Mouse (Mus musculus): ENCODE results near the gene Tsen2.
A peak's percentile ranks its signal among the peaks of the same experiment; 100 is the strongest.

The Tsen2 gene

GRCm38 (mm10) chr6:115544442-115544970, at the start of gene Tsen2:
Gene Tsen2 (plus strand): TSS chr6:115544664.
- DNase-seq, result peak; percentile 96

GRCm38 (mm10) chr6:115499540-115499939, 44.9 kb upstream of the Tsen2 start:
- peak; percentile 47 for DNase-seq

DNA sequence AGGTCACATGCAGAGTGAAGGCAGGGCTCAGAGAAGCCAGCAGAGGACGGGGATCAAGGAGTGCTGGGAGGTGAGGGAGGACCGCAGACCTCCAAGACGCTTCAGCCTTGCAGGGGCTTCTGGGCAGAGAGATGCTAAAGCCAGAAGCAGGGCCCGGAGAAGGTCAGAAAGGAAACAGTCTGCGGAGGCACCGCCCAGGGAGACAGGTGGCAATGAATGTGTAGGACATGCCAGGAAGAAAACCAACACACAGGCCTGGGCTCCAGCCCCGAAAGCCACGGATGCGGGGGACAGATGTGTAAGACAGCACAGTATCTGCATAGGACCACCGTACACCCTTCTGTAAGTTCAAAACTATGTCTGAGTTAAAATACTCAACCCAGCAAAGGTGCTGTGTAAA, 44.2 kb upstream of the Tsen2 start:
- no peak for DNase-seq

DNA sequence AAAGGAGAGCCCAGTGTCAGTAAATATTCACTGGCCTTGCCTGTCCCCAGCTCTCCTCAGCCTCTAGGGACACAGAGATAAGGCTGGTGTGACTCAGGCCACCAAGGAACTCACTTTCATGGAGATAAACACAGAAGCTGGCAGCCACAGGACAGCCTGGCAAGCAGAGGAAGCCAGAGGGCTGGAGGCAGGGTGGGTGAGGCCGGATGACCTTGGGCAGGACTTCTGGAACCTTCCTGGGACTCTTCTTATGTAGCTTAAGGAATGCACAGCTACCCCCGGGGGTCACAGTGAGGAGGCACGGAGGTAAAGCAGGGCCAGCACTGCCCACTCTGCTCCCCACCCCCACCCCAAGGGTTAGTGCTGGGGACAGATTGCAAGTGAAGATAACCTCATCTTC, 43.3 kb upstream of the Tsen2 start:
- DNase-seq, result no peak

DNA sequence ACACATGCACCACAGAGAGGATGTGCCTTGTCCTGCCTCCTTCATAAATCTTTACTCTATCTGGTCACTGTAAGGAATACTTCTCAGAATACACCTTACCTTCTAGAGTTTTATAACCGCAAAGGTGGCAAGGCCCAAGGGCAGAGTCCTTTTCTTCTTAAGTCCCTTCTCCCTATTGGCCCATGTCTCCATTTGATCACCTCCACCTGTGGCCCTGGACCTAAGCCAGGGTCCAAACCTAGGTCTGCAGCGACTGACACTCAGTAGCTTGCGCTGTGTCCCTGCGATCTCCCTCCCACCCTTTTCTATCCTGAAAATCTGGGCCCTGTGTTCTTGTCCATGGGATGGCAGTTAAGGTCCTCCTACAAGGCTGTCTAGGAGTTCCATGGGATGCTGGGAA, 41.4 kb upstream of the Tsen2 start:
- DNase-seq, result no peak

GRCm38 (mm10) chr6:115503549-115504159, 40.8 kb upstream of the Tsen2 start:
- DNase-seq, result no peak

GRCm38 (mm10) chr6:115504160-115504558, 40.3 kb upstream of the Tsen2 start:
- no peak for DNase-seq

DNA sequence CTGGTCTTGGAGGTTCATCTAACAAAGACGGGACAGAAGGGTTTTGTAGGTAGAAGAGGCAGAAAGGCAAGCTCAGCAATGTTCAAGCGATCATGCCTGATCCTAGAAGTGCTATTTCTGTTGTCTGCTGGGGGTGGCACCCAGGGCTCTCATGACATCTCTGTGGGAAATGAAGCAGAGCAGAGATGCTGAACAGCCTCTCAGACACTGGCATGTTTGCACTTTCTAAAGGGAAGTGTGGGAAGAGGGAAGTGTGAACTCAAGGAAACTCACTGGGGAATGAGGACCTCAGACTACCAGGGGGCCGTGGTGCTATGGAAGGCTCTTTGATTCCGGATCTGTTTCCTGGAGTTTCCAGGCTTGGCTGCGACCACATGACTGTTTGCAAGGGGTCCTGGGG, 39.5 kb upstream of the Tsen2 start:
- no peak for DNase-seq

- DNase-seq, result no peak
Observed at GRCm38 (mm10) chr6:115506425-115506824, 38.0 kb upstream of the Tsen2 start.

DNA sequence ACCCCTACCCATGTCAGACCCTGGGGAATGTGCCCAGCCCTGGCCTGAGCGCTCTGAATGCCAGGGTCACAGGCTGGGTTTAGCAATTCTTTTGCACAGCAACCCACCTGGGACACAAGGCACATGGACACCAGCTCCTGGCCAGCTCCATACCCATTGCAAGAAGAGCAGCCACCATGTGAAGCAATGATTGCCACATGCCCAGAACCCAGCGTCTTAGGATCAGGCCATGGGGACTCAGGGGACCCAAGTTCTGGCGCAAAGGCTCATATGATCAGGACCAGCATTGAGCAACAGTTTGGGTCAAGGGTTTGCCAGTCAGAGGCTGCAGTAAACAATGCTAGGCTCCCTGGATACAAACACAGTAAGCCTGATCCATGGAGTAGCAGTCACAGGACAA, 33.0 kb upstream of the Tsen2 start:
- no peak for DNase-seq

DNA sequence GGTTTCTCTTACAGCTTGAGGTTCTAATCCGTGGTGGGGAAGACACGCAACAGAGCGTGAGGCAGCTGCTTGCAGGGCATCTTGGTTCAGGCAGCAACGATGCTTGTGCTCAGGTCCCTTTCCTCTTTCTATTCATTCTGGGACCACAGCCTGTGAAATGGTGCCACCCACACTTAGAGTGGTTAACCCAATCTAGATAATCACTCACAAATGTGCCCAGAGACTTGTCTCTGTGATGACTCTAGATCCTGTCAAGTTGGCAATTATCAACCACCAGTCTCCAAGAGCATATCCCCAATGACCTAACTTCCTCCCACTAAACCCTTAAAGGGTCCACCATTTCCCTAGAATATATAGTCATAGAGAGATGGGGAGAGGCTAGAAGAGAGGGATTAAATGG, 31.3 kb upstream of the Tsen2 start:
- DNase-seq, result no peak

- no peak for DNase-seq
Observed at GRCm38 (mm10) chr6:115517904-115518303, 26.6 kb upstream of the Tsen2 start.

GRCm38 (mm10) chr6:115518352-115518751, 26.1 kb upstream of the Tsen2 start:
- no peak for DNase-seq

GRCm38 (mm10) chr6:115519275-115519699, 25.2 kb upstream of the Tsen2 start:
- DNase-seq, result no peak

DNA sequence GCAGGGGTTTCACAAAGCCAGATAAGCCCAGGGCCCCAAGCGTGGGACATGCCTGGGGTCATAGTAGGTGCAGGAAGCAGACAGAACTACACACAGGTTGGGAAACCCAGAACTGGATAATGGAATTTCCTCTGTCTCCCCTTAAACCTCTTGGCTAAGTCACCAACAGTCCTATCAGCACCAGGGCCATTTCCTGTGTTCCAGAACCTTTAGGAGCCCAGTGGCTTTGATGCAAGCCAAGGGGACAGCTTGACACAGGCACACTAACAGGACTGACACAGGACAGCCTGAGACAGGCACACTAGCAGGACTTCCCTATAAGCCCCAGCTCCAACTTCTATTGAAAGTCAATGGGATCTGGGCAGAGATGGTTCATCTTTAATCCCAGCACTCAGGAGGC, 22.5 kb upstream of the Tsen2 start:
- no peak for DNase-seq

DNA sequence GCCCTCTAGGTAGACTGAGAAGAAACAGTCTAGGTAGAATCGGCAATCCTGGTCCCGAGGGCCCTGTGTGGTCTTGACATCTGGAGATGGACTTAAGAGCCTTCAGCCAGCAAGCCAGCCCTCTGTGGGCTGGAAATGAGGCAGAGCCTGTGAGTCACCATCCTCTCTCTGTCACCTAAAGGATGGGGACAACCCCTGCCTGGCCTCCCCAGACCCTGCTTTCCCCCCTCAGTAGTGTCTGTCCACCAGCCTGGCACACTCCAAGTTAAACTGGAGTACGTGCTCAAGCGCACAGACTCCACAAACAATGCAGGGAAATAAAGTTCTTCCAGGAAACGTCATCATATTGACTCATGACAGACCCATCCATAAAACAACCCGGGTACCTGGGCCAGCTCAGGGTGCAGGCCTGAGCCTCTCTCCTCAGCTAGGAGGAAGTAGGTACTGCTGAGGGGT, 21.7 kb upstream of the Tsen2 start:
- no peak for DNase-seq

DNA sequence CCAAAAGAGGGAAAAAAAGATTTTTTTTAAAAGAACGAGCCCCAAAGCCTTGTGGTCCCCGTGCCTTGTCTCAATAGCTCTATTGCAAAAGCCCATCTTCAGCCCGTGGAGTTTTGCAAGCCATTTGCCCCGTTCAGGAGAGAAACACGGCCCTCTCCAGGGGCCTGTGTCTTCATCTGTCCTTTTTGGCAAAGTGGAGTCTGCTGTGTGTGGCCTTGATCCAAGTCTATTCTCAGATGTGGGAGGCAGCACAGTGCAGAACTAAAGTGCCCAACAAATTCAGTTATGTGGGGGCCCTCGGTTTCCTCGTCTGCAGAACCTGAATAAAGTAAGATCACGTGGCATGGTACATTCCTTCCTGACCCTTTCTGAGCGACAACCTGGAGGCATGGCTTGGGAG, 21.3 kb upstream of the Tsen2 start:
- DNase-seq, result no peak

- no peak for DNase-seq
Observed at GRCm38 (mm10) chr6:115524449-115524990, 19.9 kb upstream of the Tsen2 start.

DNA sequence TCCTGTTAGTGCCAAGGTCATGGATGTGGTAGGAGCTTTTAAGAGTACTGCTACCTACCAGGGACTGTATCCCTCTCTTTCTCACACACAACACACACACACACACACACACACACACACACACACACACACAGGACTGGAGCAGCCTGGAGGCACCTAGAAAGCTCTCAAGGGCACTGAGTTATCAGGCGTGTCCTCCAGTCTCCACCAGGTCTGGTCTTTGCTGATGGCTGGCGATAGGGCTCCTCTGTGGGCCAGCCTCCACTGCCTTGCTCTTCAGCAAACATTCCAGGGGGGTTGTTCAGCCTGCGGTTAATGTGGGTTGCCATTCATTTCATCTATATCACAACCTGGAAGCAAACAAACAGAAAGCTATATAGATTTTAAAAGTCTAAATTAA, 17.0 kb upstream of the Tsen2 start:
- DNase-seq, result no peak

- DNase-seq, result no peak
Observed at GRCm38 (mm10) chr6:115528372-115528771, 16.1 kb upstream of the Tsen2 start.

DNA sequence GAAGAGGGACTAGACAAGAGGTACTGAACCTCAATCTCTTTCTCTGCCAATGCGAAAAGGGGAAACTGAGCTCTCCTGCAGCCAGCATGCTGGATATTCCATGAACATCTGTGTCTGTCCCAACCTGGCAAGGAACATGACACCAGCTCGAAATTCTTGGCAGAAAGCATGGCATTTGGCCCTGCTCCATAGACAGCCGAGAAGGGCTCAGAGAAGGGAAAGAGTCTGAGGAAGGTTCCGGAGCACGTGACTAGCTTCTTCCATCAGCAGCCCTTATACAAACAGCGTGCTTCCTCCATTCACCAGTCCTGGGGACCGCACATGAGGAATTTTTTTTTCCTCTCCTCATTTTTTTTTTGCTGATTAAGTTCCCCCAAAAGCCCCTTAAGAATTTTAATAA, 9.8 kb upstream of the Tsen2 start:
- peak; percentile 40 for DNase-seq

DNA sequence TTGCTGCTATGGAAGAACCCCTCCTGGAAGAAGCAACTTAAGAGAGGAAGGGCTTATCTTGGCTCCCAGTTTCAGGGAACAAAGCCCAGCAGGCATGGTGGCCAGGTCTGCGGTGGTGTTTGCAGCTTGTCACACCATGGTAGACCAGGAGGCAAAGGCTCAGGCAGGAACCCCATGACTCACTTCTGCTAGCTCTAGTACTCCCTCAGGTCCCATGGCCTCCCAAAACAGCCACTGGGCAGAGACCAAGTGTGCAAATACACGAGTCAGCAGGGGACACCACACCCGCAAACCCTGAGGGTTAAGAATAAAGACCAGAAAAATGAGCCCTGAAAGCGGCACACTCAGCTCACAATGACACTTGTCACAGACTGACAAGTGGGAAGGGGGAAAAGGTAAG, 8.3 kb upstream of the Tsen2 start:
- DNase-seq, result no peak

DNA sequence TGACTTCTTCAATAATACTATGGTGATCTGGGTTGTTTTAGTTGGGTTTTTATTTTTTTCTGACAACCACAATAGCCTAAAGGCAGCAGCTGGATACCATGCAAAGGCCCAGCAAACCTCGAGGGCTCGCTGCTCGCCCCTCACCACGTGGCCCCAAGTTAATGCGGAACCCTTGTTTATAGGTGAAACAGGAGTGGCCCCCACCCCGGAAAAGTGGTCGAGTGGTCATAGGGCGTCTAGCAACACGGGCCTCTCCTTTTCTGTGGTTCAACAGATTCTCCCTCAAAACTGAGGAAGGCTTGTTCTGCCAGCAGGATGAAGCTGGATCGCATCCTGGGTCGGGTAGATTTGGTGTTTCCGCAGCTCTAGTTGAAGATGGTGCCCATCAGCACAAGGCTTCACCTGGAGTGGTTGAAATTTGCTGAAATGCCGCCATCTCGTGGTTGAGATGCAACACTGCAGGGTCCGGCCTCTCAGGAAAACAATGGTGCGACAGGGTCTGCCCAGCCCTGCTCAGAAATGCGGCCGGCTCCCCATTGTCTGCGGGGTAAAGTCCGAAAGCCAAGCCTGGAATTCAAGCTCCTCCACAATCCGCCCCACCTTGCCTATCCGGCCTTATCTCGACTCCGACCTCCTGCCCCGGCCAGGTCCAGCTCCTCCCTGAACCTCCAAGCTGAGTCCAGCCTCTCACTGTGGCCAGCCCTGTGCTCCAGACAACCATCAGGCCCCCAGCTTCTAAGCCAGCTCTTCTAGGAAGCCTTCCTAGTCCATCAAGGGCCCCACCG, 5.6 kb upstream of the Tsen2 start:
- DNase-seq, result peak; percentile 78

DNA sequence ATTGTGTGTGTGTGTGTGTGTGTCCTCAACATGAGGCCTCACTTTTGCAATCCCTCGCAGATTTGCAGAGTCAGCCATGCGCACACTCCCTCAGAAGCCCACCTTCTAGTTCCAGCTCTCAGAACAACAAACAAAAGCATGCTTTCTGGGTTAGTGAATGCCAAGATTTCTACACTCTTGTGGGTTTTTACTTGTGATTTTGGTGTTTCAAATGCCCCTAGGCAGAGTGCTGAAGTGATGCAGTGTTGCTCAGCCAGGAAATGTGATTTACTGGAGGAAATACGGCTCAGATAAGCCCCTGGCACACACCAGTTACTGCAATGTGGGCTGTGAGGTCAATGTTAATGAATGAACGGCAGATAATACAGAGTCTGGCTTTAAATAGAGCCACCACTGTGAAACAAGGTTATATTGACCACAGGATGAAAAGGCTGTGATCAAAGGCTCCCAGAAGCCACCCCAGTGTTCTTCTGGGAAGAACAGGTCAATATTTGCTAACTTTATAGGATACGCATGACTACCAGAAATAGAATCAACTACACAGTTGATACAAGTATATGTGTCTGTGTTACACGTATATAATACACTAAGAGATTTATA, 2.7 kb upstream of the Tsen2 start:
- no peak for DNase-seq

Measured in right cerebral cortex, postnatal 4 days (tissue).